Mouse (Mus musculus) neural tube, embryonic 12.5 days (tissue): ENCODE measurements around the gene Clasp1. TPM values are rescaled to one million over a fixed set of nuclear protein-coding genes. Genes with fewer than 3 reads are reported as not detected.

Experiments used
- ATAC-seq: fragments of 200-750 bp; cut with Nextera tagmentation; 2 replicates; pipeline ENCODE4 v1.8.0; 2017; ENCODE audit warnings: low read depth, mild to moderate bottlenecking, moderate TSS enrichment, moderate library complexity; ENCODE audit not compliant: low FRiP score
- H3K27ac ChIP-seq: fragments of 300-500 bp; sonication (generic); 2 replicates; pipeline ENCODE4 v1.5.1; 2016
- H3K27me3 ChIP-seq: fragments of 300-500 bp; sonication (generic); replicated peaks from 2 replicates; pipeline ENCODE4 v1.6.1; 2016; ENCODE audit warnings: mild to moderate bottlenecking
- H3K36me3 ChIP-seq: fragments of 300-500 bp; sonication (generic); 2 replicates; pipeline ENCODE4 v1.6.1; 2016; ENCODE audit warnings: mild to moderate bottlenecking
- H3K4me1 ChIP-seq: fragments of 300-500 bp; sonication (generic); 2 replicates; pipeline ENCODE4 v1.6.1; 2016
- H3K4me2 ChIP-seq: fragments of 300-500 bp; sonication (generic); replicated peaks from 2 replicates; pipeline ENCODE4 v1.6.1; 2016; ENCODE audit warnings: mild to moderate bottlenecking
- H3K4me3 ChIP-seq: fragments of 300-500 bp; sonication (generic); 2 replicates; pipeline ENCODE4 v1.5.1; 2016
- H3K9ac ChIP-seq: fragments of 300-500 bp; sonication (generic); 2 replicates; pipeline ENCODE4 v1.6.1; 2016; ENCODE audit warnings: mild to moderate bottlenecking
- H3K9me3 ChIP-seq: fragments of 300-500 bp; sonication (generic); 2 replicates; pipeline ENCODE4 v1.6.1; 2016; ENCODE audit warnings: mild to moderate bottlenecking
- WGBS: fragments of 180-500 bp; shearing (Covaris S2); methylation state at CpG from one replicate; pipeline ENCODE4 v1.1.7; 2016; 5-methylcytosine and 5-hydroxymethylcytosine counted together
- polyA plus RNA-seq: library from polyadenylated mRNA; unstranded; fragments of >200 nt; fragmentation: Nextera tagmentation; extraction: Ambion mirVana; gene quantifications from 2 replicates; pipeline ENCODE4 v1.2.1, GENCODE M21; 2016

Gene Clasp1
- polyA plus RNA-seq, 1 experiment from 2014 or later: 132 TPM

DNA sequence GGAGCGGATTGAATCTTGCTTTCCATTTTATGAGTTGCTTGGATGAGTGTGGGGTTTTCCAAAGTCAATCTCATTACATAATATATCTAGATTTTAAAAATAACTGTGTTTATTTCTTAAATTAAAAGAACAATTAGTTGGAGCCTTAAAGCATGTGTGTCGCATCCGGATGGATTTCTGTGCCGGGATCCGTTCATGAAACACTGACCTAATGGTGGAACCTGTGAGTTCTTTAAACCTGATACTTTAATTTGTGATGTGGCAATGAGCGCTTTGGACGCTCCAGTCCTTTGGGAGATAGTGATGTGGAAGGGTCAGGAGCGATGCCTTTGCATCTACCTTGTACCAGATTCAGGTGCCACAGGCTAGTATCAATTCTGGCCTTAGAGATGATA is 1.4 kb downstream of the Clasp1 start:
- Histone ChIP-seq H3K9ac (peak overlapping the region; percentile 86), H3K4me3 (peak overlapping the region; percentile 94), H3K9me3 (no peaks in the 10 kb centered on the region), H3K4me1 (peaks cover 8% of the 10 kb centered on the region), H3K36me3 (peaks cover 4% of the 10 kb centered on the region; the same call in 1 of the 2 replicates), H3K4me2 (peak overlapping the region; percentile 64), H3K27me3 (no peaks in the 10 kb centered on the region), H3K27ac (peak overlapping the region; percentile 0; the same call in 1 of the 2 replicates)
- no peak for ATAC-seq
- 16% methylated on average over 8 of the region's 8 CpGs for WGBS

DNA sequence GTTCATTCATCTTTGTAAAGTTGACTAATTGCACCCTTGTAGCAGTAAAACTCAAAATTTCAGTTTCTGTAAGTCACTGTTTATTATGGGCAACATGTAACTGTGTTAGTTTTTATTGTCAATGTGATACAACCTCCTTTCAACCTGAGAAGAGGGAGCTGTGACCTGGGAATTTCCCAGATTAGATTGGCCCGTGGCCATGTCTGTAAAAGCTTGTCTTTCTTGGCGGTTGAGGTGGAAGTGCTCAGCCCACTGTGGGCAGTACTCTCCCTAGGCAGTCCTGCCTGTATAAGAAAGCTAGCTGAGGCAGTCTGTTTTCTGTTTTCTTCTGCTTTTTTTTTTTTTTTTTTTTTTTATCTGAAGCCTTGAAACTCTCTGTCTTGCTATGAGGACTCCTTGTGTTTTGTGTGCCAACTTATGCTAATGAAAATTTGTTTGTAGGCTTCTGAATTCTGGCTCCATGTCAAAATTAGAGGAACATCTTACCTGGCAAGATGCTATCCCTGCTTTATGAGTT is 2.1 kb downstream of the Clasp1 start:
- H3K9ac ChIP-seq: no peak overlapping the region

DNA sequence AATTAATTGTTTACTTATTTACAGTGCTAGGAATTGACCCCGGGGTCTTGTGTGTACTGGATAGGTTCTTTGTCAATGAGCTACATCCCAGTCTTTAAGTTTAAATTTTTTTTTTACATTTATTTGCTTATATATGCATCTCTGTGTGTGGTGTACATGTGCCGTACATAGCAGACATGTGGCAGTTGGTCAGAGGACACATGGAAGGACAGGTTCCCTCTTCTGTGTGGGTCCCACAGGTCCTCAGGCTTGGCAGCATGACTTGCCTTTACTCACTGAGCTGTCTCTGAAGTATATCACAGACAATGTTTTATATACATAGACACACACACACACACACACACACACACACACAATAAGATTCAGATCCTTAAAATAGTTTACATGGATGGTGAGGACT is 3.4 kb downstream of the Clasp1 start:
- no peak for ATAC-seq
- 90% methylated on average over 2 of the region's 2 CpGs for WGBS
- Histone ChIP-seq H3K4me3 (no peak overlapping the region), H3K4me1 (peaks cover 8% of the 10 kb centered on the region), H3K9ac (no peak overlapping the region), H3K4me2 (0 out of 2 replicates have a peak overlapping the region, but pooled peaks have one; percentile 10), H3K9me3 (no peaks in the 10 kb centered on the region), H3K27ac (no peak overlapping the region), H3K36me3 (peaks cover 15% of the 10 kb centered on the region), H3K27me3 (no peaks in the 10 kb centered on the region)

More for the DNA sequence above, 2.1 kb downstream of the Clasp1 start:
- peak overlapping the region; percentile 64 for H3K4me2 ChIP-seq
- ATAC-seq: no peak
- 83% methylated on average over 2 of the region's 2 CpGs for WGBS
- peaks cover 8% of the 10 kb centered on the region for H3K4me1 ChIP-seq
- no peaks in the 10 kb centered on the region for H3K9me3 ChIP-seq
- no peak overlapping the region for H3K27ac ChIP-seq
- H3K36me3 ChIP-seq: peaks cover 9% of the 10 kb centered on the region
- H3K4me3 ChIP-seq: peak overlapping the region; percentile 94
- no peaks in the 10 kb centered on the region for H3K27me3 ChIP-seq

DNA sequence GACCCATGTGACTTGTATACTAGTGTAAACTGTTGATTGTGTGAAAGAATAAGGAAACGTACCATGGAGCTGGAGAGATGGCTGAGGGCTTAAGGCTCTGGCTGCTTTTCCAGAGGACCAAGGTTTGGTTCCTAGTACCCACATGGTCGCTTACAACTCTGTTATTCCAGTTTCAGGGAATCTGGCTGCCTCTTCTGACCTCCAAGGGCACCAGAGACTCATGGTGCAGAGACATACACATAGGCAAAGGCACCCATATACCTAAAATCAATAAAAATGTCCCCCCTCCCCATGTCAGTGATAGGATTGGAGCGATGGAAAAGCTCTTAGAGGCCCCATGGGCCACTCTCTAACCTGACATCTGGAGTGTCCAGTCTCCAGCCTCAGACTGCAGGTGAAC is 5.1 kb downstream of the Clasp1 start:
- WGBS: 96% methylated on average over 3 of the region's 3 CpGs
- Histone ChIP-seq H3K9me3 (no peaks in the 10 kb centered on the region), H3K27me3 (no peaks in the 10 kb centered on the region), H3K4me1 (peaks cover 8% of the 10 kb centered on the region), H3K27ac (no peak overlapping the region), H3K9ac (no peak overlapping the region), H3K36me3 (peaks cover 15% of the 10 kb centered on the region), H3K4me3 (no peak overlapping the region), H3K4me2 (no peak overlapping the region)
- ATAC-seq: no peak

DNA sequence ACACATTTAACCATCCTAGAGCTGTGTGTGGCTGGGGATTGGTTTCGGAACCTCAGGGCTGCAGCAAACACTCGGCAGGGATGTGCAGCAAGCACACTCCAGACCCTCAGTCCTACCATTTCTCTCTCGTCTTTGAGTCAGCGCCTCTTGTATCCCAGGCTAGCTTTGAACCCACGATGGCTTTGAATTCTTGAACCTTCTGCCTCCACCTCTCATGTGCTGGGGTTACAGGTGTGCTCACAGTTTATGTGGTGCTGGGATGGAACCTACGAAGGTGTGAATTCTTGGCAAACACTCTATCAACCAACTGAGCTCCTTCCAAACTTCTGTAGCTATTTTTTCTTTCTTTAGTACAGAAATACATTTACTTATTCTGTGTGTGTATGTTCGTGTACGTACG is 9.0 kb downstream of the Clasp1 start:
- 94% methylated on average over 9 of the region's 9 CpGs for WGBS
- Histone ChIP-seq H3K9me3 (no peaks in the 10 kb centered on the region), H3K9ac (no peak overlapping the region), H3K36me3 (peaks cover 15% of the 10 kb centered on the region), H3K27me3 (no peaks in the 10 kb centered on the region), H3K4me2 (no peak overlapping the region), H3K4me3 (no peak overlapping the region), H3K27ac (no peak overlapping the region), H3K4me1 (no peaks in the 10 kb centered on the region)
- no peak for ATAC-seq

DNA sequence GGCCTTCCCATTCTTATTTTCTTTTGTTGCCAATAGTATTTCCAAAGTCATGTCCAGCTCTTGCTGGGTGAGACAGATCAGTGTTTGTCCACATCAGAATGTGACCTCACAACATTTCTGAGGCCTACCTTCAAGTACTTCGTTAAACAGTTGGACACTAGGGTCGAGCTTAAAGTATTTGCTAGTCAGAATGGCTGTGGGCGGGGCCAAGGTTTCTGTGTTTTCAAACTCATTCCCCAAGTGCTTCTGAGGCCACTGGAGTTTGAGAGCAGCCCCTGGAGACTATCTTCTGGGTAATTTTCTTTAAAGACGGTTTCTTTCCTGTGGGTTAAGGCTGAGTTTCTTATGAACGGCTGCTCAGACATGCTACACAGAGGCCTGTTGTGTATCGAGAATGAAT is 9.7 kb downstream of the Clasp1 start:
- Histone ChIP-seq H3K4me2 (no peak overlapping the region), H3K9ac (no peak overlapping the region), H3K4me1 (no peaks in the 10 kb centered on the region), H3K36me3 (peaks cover 13% of the 10 kb centered on the region), H3K9me3 (no peaks in the 10 kb centered on the region), H3K27ac (no peak overlapping the region), H3K4me3 (no peak overlapping the region), H3K27me3 (no peaks in the 10 kb centered on the region)
- no peak for ATAC-seq
- WGBS: 71% methylated on average over 6 of the region's 6 CpGs

DNA sequence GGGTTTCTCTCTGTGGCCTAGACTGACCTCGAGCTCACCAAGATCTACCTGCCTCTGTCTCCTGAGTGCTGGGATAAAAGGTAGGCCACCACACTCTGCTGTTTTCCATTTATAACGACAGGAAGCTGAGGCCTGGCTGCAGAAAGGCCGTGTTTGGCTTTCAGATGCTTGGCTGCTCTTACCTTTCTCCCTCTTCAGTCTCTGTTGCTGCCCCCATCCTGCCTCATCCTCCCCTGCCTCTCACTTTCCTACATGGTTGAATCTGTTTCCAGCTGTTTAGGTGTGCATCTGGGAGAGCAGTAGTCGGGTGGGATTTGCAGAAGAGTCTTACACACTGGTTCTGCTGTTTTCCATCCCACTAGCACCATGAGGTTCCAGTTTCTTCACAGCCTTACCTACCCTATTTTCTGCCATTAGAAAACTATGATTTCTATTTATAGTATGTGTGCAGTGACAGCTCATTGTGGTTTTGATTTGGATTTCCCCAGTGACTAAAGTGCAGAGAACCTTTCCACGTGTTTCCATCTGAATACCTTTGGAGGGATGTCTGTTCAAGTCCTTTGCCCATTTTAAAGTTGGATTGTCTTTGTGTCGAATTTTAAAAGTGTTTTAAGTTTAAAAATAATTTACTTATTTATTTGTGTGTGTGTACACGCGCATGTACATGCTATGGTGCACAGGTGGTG is 10.9 kb downstream of the Clasp1 start:
- ATAC-seq: no peak
- WGBS: 88% methylated on average over 8 of the region's 8 CpGs
- H3K9me3 ChIP-seq: no peaks in the 10 kb centered on the region

DNA sequence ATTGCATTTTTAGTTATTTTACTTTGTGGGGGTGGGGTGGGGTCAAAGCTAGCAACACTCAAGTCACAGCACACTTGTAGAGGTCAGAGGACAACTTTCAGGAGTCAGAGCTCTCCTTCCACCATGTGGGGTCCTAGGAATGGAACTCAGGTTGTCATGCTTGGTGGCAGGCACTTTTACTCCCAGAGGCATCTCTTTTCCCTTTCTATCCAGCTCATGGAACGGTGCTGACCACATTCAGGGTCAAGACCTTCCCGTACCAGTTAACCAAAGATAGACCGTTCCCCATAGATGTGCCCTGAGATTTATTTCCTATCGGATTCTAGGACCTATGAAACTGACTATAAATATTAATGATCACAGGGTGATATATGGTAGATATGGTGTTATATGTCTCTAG is 13.1 kb downstream of the Clasp1 start:
- H3K9me3 ChIP-seq: no peaks in the 10 kb centered on the region
- WGBS: 83% methylated on average over 4 of the region's 4 CpGs
- H3K4me2 ChIP-seq: no peak overlapping the region
- 0 out of 2 replicates have a peak, but pooled peaks cover 2% of the 10 kb centered on the region for H3K36me3 ChIP-seq
- ATAC-seq: no peak
- no peak overlapping the region for H3K4me3 ChIP-seq
- no peak overlapping the region for H3K9ac ChIP-seq
- no peak overlapping the region for H3K27ac ChIP-seq
- no peaks in the 10 kb centered on the region for H3K27me3 ChIP-seq
- H3K4me1 ChIP-seq: no peaks in the 10 kb centered on the region

More for the DNA sequence above, 10.9 kb downstream of the Clasp1 start:
- H3K27ac ChIP-seq: no peak overlapping the region
- H3K4me3 ChIP-seq: no peak overlapping the region
- no peak overlapping the region for H3K4me2 ChIP-seq
- peaks cover 12% of the 10 kb centered on the region for H3K36me3 ChIP-seq
- H3K27me3 ChIP-seq: no peaks in the 10 kb centered on the region
- no peaks in the 10 kb centered on the region for H3K4me1 ChIP-seq
- H3K9ac ChIP-seq: no peak overlapping the region

DNA sequence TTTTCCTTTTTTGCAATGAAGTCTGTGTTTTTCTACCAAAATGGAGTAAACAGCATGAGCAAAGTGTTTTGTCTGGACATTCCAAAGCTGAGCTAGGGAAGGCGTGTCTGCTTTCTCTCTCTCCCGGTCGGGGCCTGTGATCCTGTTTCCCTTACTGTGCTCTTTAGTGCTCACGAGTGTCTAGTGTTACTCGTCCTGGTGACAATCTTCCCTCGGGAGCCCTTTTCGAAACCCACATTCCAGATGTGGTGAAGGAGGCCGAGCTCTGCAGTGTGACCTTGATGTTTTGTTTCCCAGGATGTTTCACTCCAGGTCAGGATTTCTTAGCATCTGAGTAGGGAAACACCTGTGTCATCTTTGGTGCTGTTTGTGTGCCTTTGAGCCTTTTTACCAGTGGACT is 13.7 kb downstream of the Clasp1 start:
- ATAC-seq: no peak
- Histone ChIP-seq H3K4me1 (no peaks in the 10 kb centered on the region), H3K27me3 (no peaks in the 10 kb centered on the region), H3K36me3 (0 out of 2 replicates have a peak, but pooled peaks cover 2% of the 10 kb centered on the region), H3K27ac (no peak overlapping the region), H3K9ac (no peak overlapping the region), H3K4me3 (no peak overlapping the region), H3K4me2 (no peak overlapping the region), H3K9me3 (no peaks in the 10 kb centered on the region)
- 76% methylated on average over 8 of the region's 8 CpGs for WGBS

DNA sequence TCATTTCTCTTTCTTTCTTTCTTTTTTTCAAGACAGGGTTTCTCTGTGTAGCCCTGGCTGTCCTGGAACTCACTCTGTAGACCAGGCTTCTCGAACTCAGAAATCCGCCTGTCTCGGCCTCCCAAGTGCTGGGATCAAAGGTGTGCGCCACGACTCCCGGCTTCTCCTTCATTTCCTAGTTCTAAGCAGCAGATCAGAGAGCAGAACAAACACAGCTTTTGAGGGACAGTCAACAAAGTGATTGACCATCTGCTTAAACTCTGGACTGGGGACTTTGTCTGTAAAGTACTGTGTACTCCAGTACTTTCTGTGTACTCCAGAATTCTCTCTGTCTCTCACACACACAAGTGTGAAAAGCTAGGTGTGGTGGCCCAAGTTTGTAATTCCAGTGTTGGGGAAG is 14.1 kb downstream of the Clasp1 start:
- 93% methylated on average over 6 of the region's 6 CpGs for WGBS
- Histone ChIP-seq H3K27ac (no peak overlapping the region), H3K4me3 (no peak overlapping the region), H3K4me1 (no peaks in the 10 kb centered on the region), H3K4me2 (no peak overlapping the region), H3K36me3 (0 out of 2 replicates have a peak, but pooled peaks cover 2% of the 10 kb centered on the region), H3K27me3 (no peaks in the 10 kb centered on the region), H3K9me3 (no peaks in the 10 kb centered on the region), H3K9ac (no peak overlapping the region)
- ATAC-seq: no peak

DNA sequence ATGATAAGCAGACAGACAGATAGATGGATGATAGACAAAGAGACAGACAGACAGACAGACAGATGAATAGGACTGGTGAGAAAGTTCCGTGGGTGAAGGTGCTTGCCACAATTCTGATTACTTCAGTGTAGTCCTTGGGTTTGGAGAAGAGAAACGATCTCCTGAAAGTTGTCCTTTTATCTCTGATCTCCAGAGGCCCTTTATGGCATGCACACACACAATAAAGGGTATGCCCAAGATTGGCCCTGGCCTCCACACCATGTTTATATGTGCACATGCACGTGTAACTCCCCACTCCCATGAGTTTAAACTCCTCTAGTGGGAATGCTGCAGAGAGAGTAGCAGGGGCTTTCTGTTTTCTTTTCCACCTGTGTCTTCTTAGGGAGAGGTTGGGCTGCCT is 14.6 kb downstream of the Clasp1 start:
- H3K9me3 ChIP-seq: no peaks in the 10 kb centered on the region
- ATAC-seq: no peak
- H3K4me1 ChIP-seq: no peaks in the 10 kb centered on the region
- no peak overlapping the region for H3K9ac ChIP-seq
- no peaks in the 10 kb centered on the region for H3K27me3 ChIP-seq
- H3K4me3 ChIP-seq: no peak overlapping the region
- no peak overlapping the region for H3K27ac ChIP-seq
- H3K36me3 ChIP-seq: 0 out of 2 replicates have a peak, but pooled peaks cover 2% of the 10 kb centered on the region
- WGBS: 73% methylated on average over 3 of the region's 3 CpGs
- no peak overlapping the region for H3K4me2 ChIP-seq

DNA sequence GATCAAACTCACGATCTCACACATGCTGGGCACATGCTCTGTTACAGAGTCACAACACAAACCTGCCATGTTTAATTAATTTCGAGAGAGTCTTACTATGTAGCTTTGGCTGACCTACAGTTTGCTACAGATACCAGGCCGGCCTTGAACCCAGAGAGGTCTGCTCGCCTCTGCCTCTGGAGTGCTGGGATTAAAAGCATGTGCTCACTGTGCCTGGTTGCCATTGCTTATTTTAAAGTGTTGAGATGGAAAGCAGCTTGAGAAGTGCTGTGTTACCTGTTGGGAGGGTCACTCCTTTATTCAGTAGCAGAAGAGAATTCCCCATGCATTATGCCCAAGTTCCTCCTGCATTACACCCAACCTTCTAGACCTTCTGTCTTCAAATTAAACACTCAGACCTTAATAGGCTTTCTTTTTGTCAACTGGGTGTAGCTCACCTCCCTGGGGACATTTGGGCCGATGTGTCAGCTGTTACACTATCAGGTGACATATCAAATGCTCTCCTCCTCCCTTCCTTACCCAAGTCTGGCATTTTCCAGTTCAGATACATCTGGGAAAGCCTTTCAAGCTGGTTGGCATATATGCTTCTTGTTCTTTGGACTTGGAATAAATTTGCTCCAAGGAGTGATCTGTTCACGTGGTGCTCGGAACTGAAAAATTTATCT is 18.9 kb downstream of the Clasp1 start:
- Histone ChIP-seq H3K4me1 (no peaks in the 10 kb centered on the region), H3K36me3 (0 out of 2 replicates have a peak, but pooled peaks cover 2% of the 10 kb centered on the region), H3K9me3 (no peaks in the 10 kb centered on the region), H3K9ac (no peak overlapping the region), H3K4me3 (no peak overlapping the region), H3K27ac (no peak overlapping the region), H3K4me2 (no peak overlapping the region), H3K27me3 (no peaks in the 10 kb centered on the region)
- WGBS: 93% methylated on average over 7 of the region's 7 CpGs
- ATAC-seq: no peak
